Mouse (Mus musculus) megakaryocyte, embryonic 14.5 days (primary cell): ENCODE results near the gene Adad2.

Experiments
- FLI1 ChIP-seq: IDR thresholded peaks from 2 replicates; pipeline ENCODE4 v1.6.1; 2012; ENCODE audit warnings: low read length, inconsistent platforms, mixed read lengths
- GATA1 ChIP-seq: IDR thresholded peaks from 3 replicates; pipeline ENCODE4 v1.6.1; 2012; ENCODE audit warnings: mixed read lengths, low read length, inconsistent platforms, borderline replicate concordance

DNA sequence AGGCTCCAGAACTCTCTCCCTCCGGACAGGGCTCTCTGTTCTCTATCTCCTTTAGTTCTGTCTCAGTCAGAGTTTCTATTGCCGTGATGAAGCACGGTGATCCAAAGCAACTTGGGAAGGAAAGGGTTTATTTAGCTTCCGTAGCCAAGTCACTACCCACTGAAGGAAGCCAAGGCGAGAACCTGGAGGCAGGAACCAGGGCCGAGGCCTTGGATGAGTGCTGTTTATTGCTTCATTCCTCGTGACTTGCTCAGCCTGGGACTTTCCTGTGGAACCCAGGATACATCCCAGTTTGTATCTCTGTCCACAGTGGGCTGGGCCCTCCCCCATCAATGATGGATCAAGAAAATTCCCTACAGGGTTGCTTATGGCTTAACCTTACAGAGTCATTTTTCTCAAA is 24.2 kb downstream of the Adad2 start:
- TF ChIP-seq GATA1 (no peak), FLI1 (no peak)
